Mouse (Mus musculus) small intestine, adult 2 months (tissue): ENCODE results near the gene Prtg. TPM values are rescaled to one million over a fixed set of nuclear protein-coding genes. Genes with fewer than 3 reads are reported as not detected.

Experiments
- H3K27ac ChIP-seq: fragments of 200-500 bp; 2 replicates; pipeline ENCODE4 v1.5.1; 2012; ENCODE audit warnings: low read depth, low read length, control low read depth, inconsistent platforms; ENCODE audit not compliant: insufficient read depth
- H3K27me3 ChIP-seq: fragments of 200-500 bp; 2 replicates; pipeline ENCODE4 v1.6.1; 2012; ENCODE audit warnings: mild to moderate bottlenecking, moderate library complexity, low read length, inconsistent platforms; ENCODE audit not compliant: control insufficient read depth, insufficient read depth
- H3K36me3 ChIP-seq: fragments of 200-500 bp; 2 replicates; pipeline ENCODE4 v1.6.1; 2012; ENCODE audit warnings: mild to moderate bottlenecking, low read length, control low read depth, inconsistent platforms; ENCODE audit not compliant: control insufficient read depth, insufficient read depth
- H3K4me1 ChIP-seq: fragments of 200-500 bp; 2 replicates; pipeline ENCODE4 v1.6.1; 2012; ENCODE audit warnings: low read length, inconsistent platforms, mixed read lengths; ENCODE audit not compliant: control insufficient read depth, insufficient read depth, insufficient read length
- H3K4me3 ChIP-seq: fragments of 200-500 bp; 2 replicates; pipeline ENCODE4 v1.5.1; 2012; ENCODE audit warnings: low read depth, mild to moderate bottlenecking, control low read depth, inconsistent platforms, low read length, moderate library complexity
- CTCF ChIP-seq: fragments of 200-500 bp; IDR thresholded peaks from 2 replicates; pipeline ENCODE4 v1.5.1; 2012; ENCODE audit warnings: low read depth, mild to moderate bottlenecking, control low read depth, inconsistent platforms, low read length, moderate library complexity, mixed read lengths; ENCODE audit not compliant: insufficient replicate concordance, insufficient read length; ENCODE audit errors: extremely low read depth
- POLR2A ChIP-seq: fragments of 200-500 bp; IDR thresholded peaks from 2 replicates; pipeline ENCODE4 v1.6.1; 2012; ENCODE audit warnings: low read depth, mild to moderate bottlenecking, control low read depth, inconsistent platforms, low read length, moderate library complexity
- WGBS: fragments of 180-500 bp; shearing (Covaris S2); methylation state at CpG from one replicate; pipeline ENCODE4 v1.1.7; 2018; 5-methylcytosine and 5-hydroxymethylcytosine counted together
- polyA plus RNA-seq: library from polyadenylated mRNA; depleted of rRNA; stranded (reverse); fragments of >200 nt; gene quantifications from 2 replicates; pipeline ENCODE4 v1.2.3, GENCODE M21; 2012

Prtg gene
- polyA plus RNA-seq, 1 experiment, result 0.01 TPM

DNA sequence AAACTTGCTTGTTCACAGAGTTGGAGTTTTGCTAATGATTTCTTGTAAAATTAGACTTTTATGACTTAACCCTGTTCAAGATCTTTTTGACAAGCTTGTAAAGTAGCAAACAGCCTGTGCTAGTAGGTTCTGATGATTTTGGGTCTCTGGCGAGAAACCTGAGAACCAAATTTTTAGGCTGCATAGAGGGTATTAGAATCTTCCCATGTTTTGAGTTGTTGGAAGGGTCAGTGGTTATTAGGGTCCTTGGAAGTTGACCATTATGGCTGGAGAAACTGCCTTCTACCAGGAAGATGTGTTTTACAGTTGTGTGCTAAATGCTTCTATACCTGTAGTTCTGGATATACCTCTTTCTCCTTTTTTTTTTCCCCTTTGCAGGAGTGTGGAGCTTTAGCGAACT, 2.4 kb downstream of the Prtg start:
- Histone ChIP-seq H3K27me3 (peaks cover 26% of the 10 kb centered on the region), H3K36me3 (no peaks in the 10 kb centered on the region), H3K4me3 (no peak overlapping the region), H3K27ac (no peak overlapping the region), H3K4me1 (no peaks in the 10 kb centered on the region)
- 88% methylated on average over 2 of the region's 2 CpGs for whole genome bisulfite sequencing
- no peak for TF ChIP-seq CTCF
- no peak for TF ChIP-seq POLR2A

DNA sequence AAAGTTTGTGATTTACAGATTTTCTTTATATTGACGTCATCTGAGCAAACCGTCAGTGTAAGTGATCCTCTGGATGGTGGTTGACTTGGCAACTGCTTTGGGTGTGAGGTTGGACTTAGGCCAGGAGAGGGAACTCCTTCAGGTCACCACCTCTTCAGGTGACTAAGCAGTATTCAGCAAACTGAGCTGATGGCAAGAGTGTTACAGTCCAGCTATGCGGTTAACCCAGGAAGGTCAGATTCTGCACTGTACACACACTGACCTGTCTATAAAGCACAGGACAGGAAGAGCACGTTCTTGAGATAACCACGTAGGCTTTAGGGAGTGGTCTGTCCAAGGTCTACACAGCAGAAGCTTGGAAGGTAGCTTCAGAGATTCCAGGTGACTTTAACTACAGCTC, 3.9 kb downstream of the Prtg start:
- H3K27me3 ChIP-seq, result peaks cover 26% of the 10 kb centered on the region
- no peak for TF ChIP-seq CTCF
- TF ChIP-seq POLR2A, result no peak
- no peaks in the 10 kb centered on the region for H3K36me3 ChIP-seq
- no peak overlapping the region for H3K27ac ChIP-seq
- no peaks in the 10 kb centered on the region for H3K4me1 ChIP-seq
- WGBS, result 21% methylated on average over 5 of the region's 5 CpGs
- no peak overlapping the region for H3K4me3 ChIP-seq

- 80% methylated on average over 7 of the region's 7 CpGs for WGBS
- peaks cover 16% of the 10 kb centered on the region for H3K27me3 ChIP-seq
- no peaks in the 10 kb centered on the region for H3K36me3 ChIP-seq
- H3K27ac ChIP-seq, result no peak overlapping the region
- TF ChIP-seq CTCF (no peak), POLR2A (no peak)
- H3K4me1 ChIP-seq, result no peaks in the 10 kb centered on the region
- H3K4me3 ChIP-seq, result no peak overlapping the region
Observed at GRCm38 (mm10) chr9:72812091-72812490, 5.4 kb downstream of the Prtg start.

GRCm38 (mm10) chr9:72812594-72813570, 6.2 kb downstream of the Prtg start:
- Histone ChIP-seq H3K4me1 (no peaks in the 10 kb centered on the region), H3K27ac (no peak overlapping the region), H3K4me3 (no peak overlapping the region), H3K27me3 (peaks cover 8% of the 10 kb centered on the region; the same call in 1 of the 2 replicates), H3K36me3 (no peaks in the 10 kb centered on the region)
- no peak for TF ChIP-seq POLR2A
- no peak for TF ChIP-seq CTCF
- WGBS, result 41% methylated on average over 18 of the region's 18 CpGs

DNA sequence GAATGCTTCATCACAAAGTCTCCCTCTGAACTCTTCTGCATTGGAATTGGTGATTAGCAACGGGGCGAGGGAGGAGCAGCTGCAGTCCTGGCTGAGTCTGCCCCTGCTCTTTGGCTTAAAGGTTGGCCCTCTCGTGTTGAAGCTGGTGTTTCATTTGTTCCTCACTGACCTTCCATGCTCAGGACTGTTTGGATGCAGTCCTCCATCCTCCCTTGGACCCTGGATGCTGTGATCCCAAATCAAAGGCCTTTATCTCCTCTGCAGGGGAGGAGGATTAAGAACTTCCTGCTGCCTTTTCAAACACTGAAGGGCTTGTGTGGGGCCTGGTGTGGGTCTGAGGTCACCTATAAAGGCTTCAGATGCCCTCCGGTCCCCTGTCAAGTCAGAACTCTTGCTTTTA, 18.8 kb downstream of the Prtg start:
- Histone ChIP-seq H3K36me3 (no peaks in the 10 kb centered on the region), H3K4me1 (no peaks in the 10 kb centered on the region), H3K27me3 (no peaks in the 10 kb centered on the region), H3K4me3 (no peak overlapping the region), H3K27ac (no peak overlapping the region)
- 50% methylated on average over 4 of the region's 4 CpGs for WGBS
- TF ChIP-seq POLR2A, result no peak
- no peak for TF ChIP-seq CTCF

GRCm38 (mm10) chr9:72825976-72826375, 19.3 kb downstream of the Prtg start:
- no peak overlapping the region for H3K4me3 ChIP-seq
- H3K4me1 ChIP-seq, result no peaks in the 10 kb centered on the region
- WGBS, result 53% methylated on average over 3 of the region's 3 CpGs
- TF ChIP-seq CTCF (no peak), POLR2A (no peak)
- no peak overlapping the region for H3K27ac ChIP-seq
- no peaks in the 10 kb centered on the region for H3K36me3 ChIP-seq
- no peaks in the 10 kb centered on the region for H3K27me3 ChIP-seq

DNA sequence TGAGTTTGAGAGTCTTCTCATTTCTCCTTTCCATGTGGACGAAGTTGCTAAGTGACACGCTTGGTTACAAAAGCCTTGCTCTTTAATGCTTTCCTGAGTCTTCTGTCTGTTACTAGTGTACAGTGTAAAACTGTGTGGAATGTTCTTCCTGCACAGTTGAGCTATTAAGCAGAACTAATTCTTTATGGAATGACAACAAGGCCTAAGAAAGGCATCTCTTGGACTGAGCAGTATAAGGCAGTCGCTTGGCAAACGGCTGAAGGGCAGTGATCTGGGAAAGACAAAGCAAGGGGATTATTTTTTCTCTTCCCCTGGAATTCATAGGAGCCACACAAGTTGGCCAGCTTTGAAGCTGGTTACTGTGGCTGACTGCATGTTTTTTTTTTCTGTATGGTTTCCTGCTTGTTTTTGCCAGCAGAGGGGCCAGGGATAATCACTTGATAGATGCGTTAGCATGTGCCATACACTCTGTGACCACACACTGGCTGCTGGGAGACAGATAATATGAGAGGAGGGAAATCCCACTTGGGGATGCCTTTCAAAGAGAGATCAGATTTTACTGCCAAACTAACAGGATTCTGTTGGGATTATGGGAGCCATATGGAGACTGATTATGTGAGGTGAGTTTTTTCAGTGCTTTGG, 22.1 kb downstream of the Prtg start:
- H3K27ac ChIP-seq, result no peak overlapping the region
- TF ChIP-seq CTCF (no peak), POLR2A (no peak)
- 68% methylated on average over 5 of the region's 5 CpGs for WGBS

More for the DNA sequence above, 22.1 kb downstream of the Prtg start:
- no peaks in the 10 kb centered on the region for H3K27me3 ChIP-seq
- no peaks in the 10 kb centered on the region for H3K36me3 ChIP-seq
- H3K4me1 ChIP-seq, result no peaks in the 10 kb centered on the region
- H3K4me3 ChIP-seq, result no peak overlapping the region
